Mouse (Mus musculus) megakaryocyte progenitor cell, adult 5-6 weeks (primary cell): Measurements from ENCODE around the gene Glipr1. TPM values are rescaled to one million over a fixed set of nuclear protein-coding genes. Genes with fewer than 3 reads are reported as not detected.
"Not testable (repeated sequence)": the region's sequence is repeated elsewhere in the genome, so short reads cannot be mapped to it uniquely, and the experiment has no call there.

Experiments used
- ATAC-seq: replicated peaks from 2 replicates; pipeline ENCODE4 v1.8.0; 2016; ENCODE audit warnings: mild to moderate bottlenecking, moderate TSS enrichment, inconsistent platforms; ENCODE audit not compliant: poor library complexity
- total RNA-seq, 2 experiments: library from RNA; stranded (forward) in 1 of 2; stranded (reverse) in 1 of 2; fragments of 157-497, 149-512 nt in 1 of 2; fragments of 200-1000 nt in 1 of 2; gene quantifications; 2 replicates each; pipeline versions ENCODE4 v1.2.3 to v1.2.4; 2015 to 2017

The Glipr1 gene
- total RNA-seq (2015) (490 and 618 TPM in 2 replicates), total RNA-seq (2017) (424 and 503 TPM in 2 replicates)

DNA sequence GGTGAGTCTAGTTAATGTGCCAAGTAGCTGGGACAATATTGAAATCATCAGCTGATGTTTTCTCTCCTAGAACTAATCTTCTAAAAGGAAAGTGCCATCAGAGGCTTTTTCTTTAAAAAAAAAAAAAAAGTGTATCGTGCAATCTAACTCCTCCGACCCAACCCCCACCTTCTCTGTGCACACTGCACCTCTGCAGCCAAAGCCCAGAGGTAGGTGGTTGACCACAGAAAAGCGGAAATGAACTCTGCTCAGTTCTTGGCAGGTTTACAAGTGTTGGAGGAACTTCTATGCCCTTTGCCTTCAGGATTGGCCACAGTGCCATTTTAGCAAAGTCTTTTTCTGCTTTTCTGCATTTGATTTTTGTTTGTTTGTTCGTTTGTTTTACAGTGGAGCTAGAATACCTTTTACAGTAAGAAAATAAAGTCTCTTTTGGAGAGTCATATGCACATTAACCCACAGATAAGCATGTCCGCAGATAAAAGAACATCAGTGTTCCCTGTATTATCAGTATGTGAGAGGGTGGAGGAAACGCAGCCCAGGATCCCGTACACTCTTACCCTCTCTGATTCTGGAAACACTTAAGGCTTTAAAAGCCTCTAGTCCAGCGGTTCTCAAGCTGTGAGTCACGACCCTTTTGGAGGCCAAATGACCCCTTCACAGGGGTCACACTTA is at the start of gene Glipr1:
Glipr1 (minus strand) TSS at position 88 of the 672 bp plus-strand sequence.
- ATAC-seq: peak; percentile 66

- peak; percentile 98 for ATAC-seq
These were observed 49.5 kb upstream of the Glipr1 start for GRCm38 (mm10) chr10:112051956-112052355.

- ATAC-seq: peak; percentile 94
These were observed 48.8 kb upstream of the Glipr1 start for GRCm38 (mm10) chr10:112051220-112051619.

- ATAC-seq: not testable (repeated sequence)
These were observed 41.9 kb upstream of the Glipr1 start for GRCm38 (mm10) chr10:112044283-112044682.

GRCm38 (mm10) chr10:112043523-112043922 is 41.1 kb upstream of the Glipr1 start:
- peak; percentile 52; the same call in 1 of the 2 replicates for ATAC-seq

GRCm38 (mm10) chr10:112028689-112029088 is 26.3 kb upstream of the Glipr1 start:
- ATAC-seq: peak; percentile 55; the same call in 1 of the 2 replicates

DNA sequence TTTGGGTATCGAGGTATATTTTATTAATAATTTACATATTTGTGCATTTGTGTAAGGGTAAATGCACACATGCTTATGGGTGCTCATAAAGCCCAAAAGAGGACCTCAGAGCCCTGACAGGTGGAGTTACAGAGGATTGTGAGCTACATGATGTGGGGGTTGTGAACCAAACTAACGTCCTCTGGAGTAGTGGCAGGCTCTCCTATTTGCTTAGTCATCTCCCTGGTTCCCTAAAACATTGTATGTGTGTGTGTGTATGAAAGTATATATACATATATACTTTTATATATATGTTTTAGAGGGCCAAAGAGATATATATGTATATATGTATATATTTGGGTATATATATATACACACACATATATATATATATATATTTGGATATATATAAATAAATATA is 21.2 kb upstream of the Glipr1 start:
- peak; percentile 80 for ATAC-seq

GRCm38 (mm10) chr10:112009511-112009910 is 7.1 kb upstream of the Glipr1 start:
- not testable (repeated sequence) for ATAC-seq

GRCm38 (mm10) chr10:112001756-112002520 is 493 bp downstream of the Glipr1 start:
- ATAC-seq: peak; percentile 55

- ATAC-seq: no peak
These were observed 1.1 kb downstream of the Glipr1 start for GRCm38 (mm10) chr10:112001350-112001749.

DNA sequence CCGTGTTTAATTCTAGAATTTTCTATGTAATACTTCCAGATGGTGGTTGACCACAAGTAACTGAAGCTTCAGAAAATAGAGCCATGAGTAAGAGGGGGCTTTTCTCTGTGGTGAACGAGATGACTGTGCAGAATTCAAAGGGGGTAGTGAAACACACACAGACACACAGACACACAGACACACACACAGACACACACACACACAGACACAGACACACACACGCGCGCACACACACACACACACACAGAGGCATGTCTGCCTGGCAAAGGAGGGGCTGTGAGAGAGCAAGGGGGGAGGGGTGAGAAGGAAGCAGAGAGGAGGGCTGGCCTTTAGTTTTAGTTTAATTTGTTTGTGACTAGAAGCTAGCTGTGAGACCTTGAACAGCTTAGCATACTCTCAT is 1.9 kb downstream of the Glipr1 start:
- ATAC-seq: peak; percentile 32

GRCm38 (mm10) chr10:111999765-112000164 is 2.7 kb downstream of the Glipr1 start:
- ATAC-seq: no peak

DNA sequence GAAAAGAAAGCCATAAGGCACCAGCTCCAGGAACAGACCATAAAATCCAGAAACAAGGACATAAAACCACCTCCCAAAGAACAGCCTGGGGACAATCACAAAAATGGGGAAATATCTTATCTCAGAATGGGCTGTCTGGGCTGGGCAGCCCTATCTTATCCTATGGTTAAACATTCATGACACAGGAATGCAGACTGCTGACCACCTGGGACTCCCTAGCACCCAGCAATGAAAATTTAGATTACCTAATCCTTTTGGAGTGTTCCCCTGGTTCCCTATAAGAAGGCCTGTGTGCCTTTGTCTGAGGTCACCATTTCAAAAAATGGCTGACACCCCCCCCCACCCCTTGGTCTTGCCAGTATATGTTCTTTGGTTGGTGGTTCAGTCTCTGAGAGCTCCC is 4.8 kb downstream of the Glipr1 start:
- ATAC-seq: no peak

DNA sequence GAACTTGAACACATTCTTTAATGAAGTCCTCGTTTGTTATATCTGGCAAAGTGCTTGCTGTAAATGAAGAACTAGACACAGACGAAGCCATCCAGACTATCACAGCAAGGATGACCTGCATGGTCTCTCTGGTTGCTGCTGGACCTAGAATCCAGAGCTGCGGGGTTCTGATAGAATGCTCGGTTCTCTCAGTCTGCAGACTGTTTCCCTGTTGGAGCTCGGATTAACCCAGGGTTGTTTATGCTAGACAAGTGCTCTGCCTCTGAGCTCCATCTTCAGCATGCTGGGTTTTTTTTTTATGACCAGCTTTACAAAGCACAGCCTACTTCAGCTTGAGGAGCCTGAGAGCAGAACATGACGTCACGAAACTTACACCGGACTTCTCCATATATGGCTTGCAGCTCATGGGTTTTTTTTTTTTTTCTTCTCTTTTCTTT is 5.5 kb downstream of the Glipr1 start:
- ATAC-seq: peak; percentile 43

GRCm38 (mm10) chr10:111996549-111996904 is 5.9 kb downstream of the Glipr1 start:
- ATAC-seq: peak; percentile 60

GRCm38 (mm10) chr10:111995803-111996548 is 6.5 kb downstream of the Glipr1 start:
- ATAC-seq: peak; percentile 27

DNA sequence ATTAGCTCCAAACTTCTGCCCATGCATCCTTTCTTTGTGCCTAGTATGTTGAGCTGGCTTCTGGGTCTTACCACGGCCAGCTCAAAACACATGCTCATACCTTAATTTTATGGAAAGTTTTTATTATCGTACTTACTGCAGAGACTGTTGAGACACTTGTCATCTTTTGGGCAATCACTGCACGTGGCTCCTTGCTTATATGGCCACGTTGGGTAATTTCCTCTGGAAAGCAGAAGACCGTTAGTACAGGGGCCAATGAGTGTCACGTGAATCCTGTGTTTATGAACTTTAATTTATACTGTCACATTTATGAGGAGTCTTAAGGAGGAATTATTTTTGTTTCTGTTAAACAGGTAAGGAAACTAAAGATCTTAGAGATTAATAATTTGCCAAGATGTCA is 16.0 kb downstream of the Glipr1 start:
- ATAC-seq: peak; percentile 88

- ATAC-seq: peak; percentile 56
These were observed 19.4 kb downstream of the Glipr1 start for GRCm38 (mm10) chr10:111983070-111983469.

- ATAC-seq: peak; percentile 87
These were observed 24.8 kb downstream of the Glipr1 start for GRCm38 (mm10) chr10:111977584-111977983.

- ATAC-seq: peak; percentile 98
These were observed 29.7 kb downstream of the Glipr1 start, which contains the start of gene Krr1 for GRCm38 (mm10) chr10:111972542-111973361. Krr1 (plus strand) TSS chr10:111972664.
